Mouse (Mus musculus): ENCODE results near the gene Syne4.

DNA sequence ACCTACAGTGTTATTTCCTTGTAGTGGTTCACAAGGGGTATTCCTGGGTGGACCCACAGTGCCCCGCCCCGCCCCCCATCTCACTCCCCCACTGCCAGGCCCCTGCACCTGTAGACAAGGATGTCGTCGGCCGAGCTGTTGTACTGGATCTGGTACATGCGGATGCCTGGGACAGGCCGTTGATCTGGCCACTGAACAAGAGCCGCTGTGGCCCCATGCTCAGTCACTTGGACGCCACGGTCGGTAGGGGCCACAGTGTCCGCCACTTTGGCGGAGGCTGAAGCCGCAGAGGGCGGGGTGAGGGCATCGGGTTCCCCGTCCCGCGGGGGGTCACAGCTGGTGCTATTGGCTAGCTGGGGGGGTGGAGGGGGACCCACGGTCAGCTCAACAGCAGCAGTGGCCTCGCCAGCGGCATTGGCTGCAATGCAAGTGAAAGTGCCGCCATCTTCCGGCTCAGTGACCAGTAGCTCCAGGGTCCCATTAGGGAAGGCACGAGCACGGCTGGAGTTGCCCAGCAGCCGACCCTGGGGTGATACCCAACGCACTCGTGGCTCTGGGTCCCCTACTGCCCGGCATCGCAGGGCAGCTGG lies 44.8 kb downstream of the Syne4 start:
- no peak for TF ChIP-seq HCFC1 (IDR thresholded peaks at IDR 0.05; ENCODE audit: borderline replicate concordance, insufficient read depth, low read length)
- TF ChIP-seq CHD2 (IDR thresholded peaks at IDR 0.05; ENCODE audit: low read depth, low read length), result no peak
- TF ChIP-seq MAFK (IDR thresholded peaks at IDR 0.05; ENCODE audit: insufficient read depth, low read depth, low read length), result no peak

All from ES-E14 (cell line).